Mouse (Mus musculus) liver, embryonic 14.5 days (tissue): ENCODE results near the gene Nfil3. TPM values are rescaled to one million over a fixed set of nuclear protein-coding genes. Genes with fewer than 3 reads are reported as not detected.

Experiments
- ATAC-seq: fragments of 200-750 bp; cut with Nextera tagmentation; 2 replicates; pipeline ENCODE4 v1.8.0; 2017; ENCODE audit warnings: moderate number of reproducible peaks, mild to moderate bottlenecking, moderate library complexity; ENCODE audit not compliant: insufficient read depth
- DNase-seq, 3 experiments: peaks; one replicate each; pipeline ENCODE4 v3.0.0-alpha.2; 2012 to 2013; ENCODE audit warnings: low read depth in 3 of 3, low spot score in 3 of 3
- H3K27ac ChIP-seq: fragments of 300-500 bp; sonication (generic); 2 replicates; pipeline ENCODE4 v1.5.1; 2014; ENCODE audit warnings: moderate library complexity, mild to moderate bottlenecking, control low read depth, inconsistent platforms
- H3K27me3 ChIP-seq: fragments of 300-500 bp; sonication (generic); 2 replicates; pipeline ENCODE4 v1.6.1; 2014; ENCODE audit warnings: mild to moderate bottlenecking, low read length, moderate library complexity; ENCODE audit not compliant: control insufficient read depth, insufficient read depth
- H3K36me3 ChIP-seq: fragments of 300-500 bp; sonication (generic); replicated peaks from 2 replicates; pipeline ENCODE4 v1.6.1; 2014; ENCODE audit warnings: low read depth; ENCODE audit not compliant: control insufficient read depth, insufficient read depth
- H3K4me1 ChIP-seq, 2 experiments: fragments of 200-500 bp in 1 of 2; fragments of 300-500 bp in 1 of 2; sonication (generic) in 1 of 2; replicated peaks; 2 replicates each; pipeline ENCODE4 v1.6.1; 2012 to 2014; ENCODE audit warnings: antibody characterized with exemption in 1 of 2, inconsistent platforms in 1 of 2, low read length in 1 of 2; ENCODE audit not compliant: control insufficient read depth in 2 of 2, insufficient read depth in 2 of 2
- H3K4me2 ChIP-seq: fragments of 300-500 bp; sonication (generic); 2 replicates; pipeline ENCODE4 v1.6.1; 2014; ENCODE audit warnings: low read depth, mild to moderate bottlenecking, control low read depth, moderate library complexity
- H3K4me3 ChIP-seq, 2 experiments: fragments of 200-500 bp in 1 of 2; fragments of 300-500 bp in 1 of 2; sonication (generic) in 1 of 2; 2 replicates each; pipeline ENCODE4 v1.5.1; 2012 to 2014; ENCODE audit warnings: low read depth in 2 of 2, low read length in 2 of 2, mild to moderate bottlenecking in 2 of 2, control low read depth in 1 of 2, inconsistent platforms in 1 of 2, moderate library complexity in 1 of 2; ENCODE audit not compliant: insufficient read depth in 1 of 2
- H3K9ac ChIP-seq: fragments of 300-500 bp; sonication (generic); replicated peaks from 2 replicates; pipeline ENCODE4 v1.6.1; 2014; ENCODE audit warnings: mild to moderate bottlenecking, control low read depth, moderate library complexity
- H3K9me3 ChIP-seq: fragments of 300-500 bp; sonication (generic); 2 replicates; pipeline ENCODE4 v1.6.1; 2016; ENCODE audit warnings: low read length, mixed read lengths; ENCODE audit not compliant: control insufficient read depth
- CTCF ChIP-seq: IDR thresholded peaks from 2 replicates; pipeline ENCODE4 v1.5.1; 2016; ENCODE audit warnings: antibody characterized with exemption, low read depth, control low read depth
- EP300 ChIP-seq: IDR thresholded peaks from 2 replicates; pipeline ENCODE4 v1.6.1; 2016; ENCODE audit warnings: antibody characterized with exemption, low read depth
- WGBS: fragments of 180-500 bp; shearing (Covaris S2); extraction: QIAGEN DNeasy Blood & Tissue Kit; methylation state at CpG from one replicate; pipeline ENCODE4 v1.1.7; 2014; ENCODE audit not compliant: insufficient replicate concordance; 5-methylcytosine and 5-hydroxymethylcytosine counted together
- polyA plus RNA-seq, 2 experiments: library from polyadenylated mRNA; depleted of rRNA in 1 of 2; stranded (reverse) in 1 of 2; unstranded in 1 of 2; fragments of >200 nt; fragmentation: Nextera tagmentation in 1 of 2; extraction: Ambion mirVana in 1 of 2; gene quantifications; 2 replicates each; pipeline versions ENCODE4 v1.2.1 to v1.2.3; 2012 to 2014

Gene Nfil3
- polyA plus RNA-seq, 2 experiments = 1.0 to 2.1 TPM

GRCm38 (mm10) chr13:52921966-52922365, 58.9 kb downstream of the Nfil3 start:
- H3K9me3 ChIP-seq = no peaks in the 10 kb centered on the region
- TF ChIP-seq EP300 (no peak), CTCF (no peak)
- no peak overlapping the region for H3K9ac ChIP-seq
- no peak for DNase-seq
- WGBS = 28% methylated on average over 8 of the region's 8 CpGs
- no peaks in the 10 kb centered on the region for H3K27me3 ChIP-seq
- no peak overlapping the region for H3K4me2 ChIP-seq
- H3K36me3 ChIP-seq = no peaks in the 10 kb centered on the region
- no peak overlapping the region for H3K27ac ChIP-seq
- no peak for ATAC-seq
- H3K4me3 ChIP-seq = no peak overlapping the region
- H3K4me1 ChIP-seq = peaks cover 0 to 3% of the 10 kb centered on the region in 2 experiments; a peak in 1 of 4 replicates

GRCm38 (mm10) chr13:52921065-52921825, 59.6 kb downstream of the Nfil3 start:
- Histone ChIP-seq H3K27me3 (no peaks in the 10 kb centered on the region), H3K4me3 (no peak overlapping the region), H3K9ac (no peak overlapping the region), H3K9me3 (no peaks in the 10 kb centered on the region), H3K4me2 (no peak overlapping the region), H3K4me1 (peaks cover 0 to 3% of the 10 kb centered on the region in 2 experiments; a peak in 1 of 4 replicates), H3K27ac (no peak overlapping the region), H3K36me3 (no peaks in the 10 kb centered on the region)
- ATAC-seq (no peak), DNase-seq (no peak)
- TF ChIP-seq CTCF (no peak), EP300 (no peak)
- WGBS = 68% methylated on average over 7 of the region's 7 CpGs

- no peaks in the 10 kb centered on the region for H3K9me3 ChIP-seq
- peaks cover 0 to 3% of the 10 kb centered on the region in 2 experiments; a peak in 1 of 4 replicates for H3K4me1 ChIP-seq
- H3K4me2 ChIP-seq = no peak overlapping the region
- DNase-seq (no peak), ATAC-seq (no peak)
- TF ChIP-seq CTCF (no peak), EP300 (no peak)
- no peaks in the 10 kb centered on the region for H3K36me3 ChIP-seq
- no peaks in the 10 kb centered on the region for H3K27me3 ChIP-seq
- H3K27ac ChIP-seq = no peak overlapping the region
- H3K4me3 ChIP-seq = no peak overlapping the region
- no peak overlapping the region for H3K9ac ChIP-seq
- 63% methylated on average over 10 of the region's 10 CpGs for WGBS
Observed at GRCm38 (mm10) chr13:52919790-52920352, 61.0 kb downstream of the Nfil3 start.

- no peak for ATAC-seq
- H3K9ac ChIP-seq = no peak overlapping the region
- H3K4me3 ChIP-seq = no peak overlapping the region
- no peaks in the 10 kb centered on the region for H3K36me3 ChIP-seq
- TF ChIP-seq CTCF (no peak), EP300 (no peak)
- no peak overlapping the region for H3K27ac ChIP-seq
- no peak overlapping the region for H3K4me2 ChIP-seq
- H3K4me1 ChIP-seq = peaks cover 0 to 3% of the 10 kb centered on the region in 2 experiments; a peak in 1 of 4 replicates
- H3K27me3 ChIP-seq = no peaks in the 10 kb centered on the region
- no peaks in the 10 kb centered on the region for H3K9me3 ChIP-seq
- 83% methylated on average over 5 of the region's 5 CpGs for WGBS
- DNase-seq = no peak
Observed at GRCm38 (mm10) chr13:52918333-52918732, 62.5 kb downstream of the Nfil3 start.

Other genes starting within 250 kb of the Nfil3 start
- gene Auh, start 51.4 kb downstream of the Nfil3 start, polyA plus RNA-seq (2012; rRNA removed) = 10.7 and 16.1 TPM in 2 replicates
- gene Auh, start 51.4 kb downstream of the Nfil3 start, polyA plus RNA-seq (2014; fragmentation: Nextera tagmentation; extraction: Ambion mirVana) = 26.2 and 26.5 TPM in 2 replicates